Mouse (Mus musculus) stomach, postnatal 0 days (tissue): ENCODE data around the gene Arid1b. TPM values are rescaled to one million over a fixed set of nuclear protein-coding genes. Genes with fewer than 3 reads are reported as not detected.
A peak's percentile ranks its signal among the peaks of the same experiment; 100 is the strongest.

Experiments used
- ATAC-seq: fragments of 200-750 bp; cut with Nextera tagmentation; 2 replicates; pipeline ENCODE4 v1.8.0; 2017; ENCODE audit not compliant: low FRiP score, low TSS enrichment
- DNase-seq: peaks from one replicate; pipeline ENCODE4 v3.0.0-alpha.2; 2016; ENCODE audit warnings: low spot score
- H3K27ac ChIP-seq: fragments of 300-500 bp; sonication (generic); replicated peaks from 2 replicates; pipeline ENCODE4 v1.5.1; 2014; ENCODE audit warnings: mild to moderate bottlenecking, control low read depth
- H3K27me3 ChIP-seq: fragments of 300-500 bp; sonication (generic); 2 replicates; pipeline ENCODE4 v1.6.1; 2014; ENCODE audit warnings: low read length; ENCODE audit not compliant: control insufficient read depth, insufficient read depth
- H3K36me3 ChIP-seq: fragments of 300-500 bp; sonication (generic); 2 replicates; pipeline ENCODE4 v1.6.1; 2014; ENCODE audit warnings: low read length, mixed read lengths; ENCODE audit not compliant: control insufficient read depth, insufficient read depth
- H3K4me1 ChIP-seq: fragments of 300-500 bp; sonication (generic); replicated peaks from 2 replicates; pipeline ENCODE4 v1.6.1; 2014; ENCODE audit warnings: antibody characterized with exemption; ENCODE audit not compliant: control insufficient read depth, insufficient read depth
- H3K4me2 ChIP-seq: fragments of 300-500 bp; sonication (generic); replicated peaks from 2 replicates; pipeline ENCODE4 v1.6.1; 2014; ENCODE audit warnings: low read depth, mild to moderate bottlenecking, control low read depth, moderate library complexity
- H3K4me3 ChIP-seq: fragments of 300-500 bp; sonication (generic); 2 replicates; pipeline ENCODE4 v1.5.1; 2014; ENCODE audit warnings: low read depth, low read length, control low read depth
- H3K9ac ChIP-seq: fragments of 300-500 bp; sonication (generic); 2 replicates; pipeline ENCODE4 v1.6.1; 2014; ENCODE audit warnings: mild to moderate bottlenecking, low read length, control low read depth, mixed read lengths
- H3K9me3 ChIP-seq: fragments of 300-500 bp; sonication (generic); 2 replicates; pipeline ENCODE4 v1.6.1; 2016; ENCODE audit warnings: low read length; ENCODE audit not compliant: control insufficient read depth
- CTCF ChIP-seq: IDR thresholded peaks from 2 replicates; pipeline ENCODE4 v1.5.1; 2016; ENCODE audit warnings: antibody characterized with exemption, low read depth, mild to moderate bottlenecking, moderate library complexity
- EP300 ChIP-seq: optimal IDR thresholded peaks from 2 replicates; pipeline ENCODE3; 2016; ENCODE audit warnings: antibody characterized with exemption
- WGBS: fragments of 180-500 bp; shearing (Covaris S2); extraction: QIAGEN DNeasy Blood & Tissue Kit; methylation state at CpG from one replicate; pipeline ENCODE4 v1.1.7; 2014; 5-methylcytosine and 5-hydroxymethylcytosine counted together
- polyA plus RNA-seq: library from polyadenylated mRNA; unstranded; fragments of >200 nt; fragmentation: Nextera tagmentation; extraction: Ambion mirVana; gene quantifications from 2 replicates; pipeline ENCODE4 v1.2.1, GENCODE M21; 2015

Gene Arid1b
- polyA plus RNA-seq, 1 experiment from 2014 or later, result 5.6 TPM

GRCm38 (mm10) chr17:5327480-5328180, 333.5 kb downstream of the Arid1b start:
- H3K27ac ChIP-seq, result no peak overlapping the region
- no peak overlapping the region for H3K9ac ChIP-seq
- no peaks in the 10 kb centered on the region for H3K27me3 ChIP-seq
- WGBS, result 84% methylated on average over 12 of the region's 12 CpGs
- peaks cover 24% of the 10 kb centered on the region for H3K36me3 ChIP-seq
- no peak overlapping the region for H3K4me2 ChIP-seq
- H3K4me3 ChIP-seq, result no peak overlapping the region
- no peak for ATAC-seq
- DNase-seq, result no peak
- 0 out of 2 replicates have a peak, but pooled peaks cover 7% of the 10 kb centered on the region for H3K4me1 ChIP-seq
- H3K9me3 ChIP-seq, result no peaks in the 10 kb centered on the region
- no peak for TF ChIP-seq CTCF
- no peak for TF ChIP-seq EP300

DNA sequence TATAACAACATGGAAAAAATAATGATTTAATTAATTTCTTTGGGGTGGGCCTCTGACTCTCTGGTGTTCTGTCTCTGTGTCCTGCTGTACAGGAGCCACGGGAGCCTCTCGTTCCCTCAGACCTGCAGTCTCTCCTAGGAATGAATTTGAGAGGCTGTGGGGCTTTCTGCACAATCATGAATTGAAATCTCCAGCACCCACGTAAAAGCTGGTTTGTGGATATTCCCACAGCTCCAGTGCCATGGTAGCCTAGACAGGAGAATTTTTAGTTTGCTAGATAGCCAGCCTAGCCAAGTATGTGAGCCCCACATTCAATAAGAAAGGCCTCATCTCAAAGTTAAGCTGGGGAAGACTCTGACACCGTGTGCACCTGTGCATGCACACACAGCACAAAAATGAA, 335.3 kb downstream of the Arid1b start:
- ATAC-seq, result no peak
- TF ChIP-seq CTCF, result no peak
- no peak for TF ChIP-seq EP300
- Histone ChIP-seq H3K36me3 (peaks cover 29% of the 10 kb centered on the region), H3K27ac (no peak overlapping the region), H3K9ac (no peak overlapping the region), H3K27me3 (no peaks in the 10 kb centered on the region), H3K4me2 (no peak overlapping the region), H3K4me3 (no peak overlapping the region), H3K4me1 (no peaks in the 10 kb centered on the region), H3K9me3 (no peaks in the 10 kb centered on the region)
- no peak for DNase-seq
- WGBS, result 91% methylated on average over 4 of the region's 4 CpGs

DNA sequence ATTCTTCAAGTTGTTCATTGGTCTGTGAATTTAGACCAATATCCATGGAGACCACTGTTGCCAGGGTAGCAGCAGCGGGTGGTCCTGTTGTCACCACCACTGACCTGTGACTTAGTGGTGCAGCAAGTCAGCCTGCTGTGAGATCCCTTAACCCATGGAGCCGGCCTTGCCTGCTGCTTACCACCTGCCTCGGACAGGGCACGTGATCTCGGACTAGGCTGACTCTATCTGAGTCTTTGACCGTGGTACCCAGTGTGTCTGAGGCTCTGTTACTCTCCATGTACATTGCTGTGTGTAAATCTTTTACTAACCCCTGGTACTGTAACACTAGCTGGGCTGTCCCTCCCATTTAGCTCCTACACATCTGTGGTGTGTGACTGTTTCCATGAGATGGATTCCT, 335.9 kb downstream of the Arid1b start:
- WGBS, result 88% methylated on average over 6 of the region's 6 CpGs
- Histone ChIP-seq H3K36me3 (peaks cover 34% of the 10 kb centered on the region), H3K9ac (no peak overlapping the region), H3K27ac (no peak overlapping the region), H3K27me3 (no peaks in the 10 kb centered on the region), H3K4me1 (no peaks in the 10 kb centered on the region), H3K4me3 (no peak overlapping the region), H3K4me2 (no peak overlapping the region), H3K9me3 (no peaks in the 10 kb centered on the region)
- ATAC-seq (no peak), DNase-seq (no peak)
- no peak for TF ChIP-seq CTCF
- no peak for TF ChIP-seq EP300

DNA sequence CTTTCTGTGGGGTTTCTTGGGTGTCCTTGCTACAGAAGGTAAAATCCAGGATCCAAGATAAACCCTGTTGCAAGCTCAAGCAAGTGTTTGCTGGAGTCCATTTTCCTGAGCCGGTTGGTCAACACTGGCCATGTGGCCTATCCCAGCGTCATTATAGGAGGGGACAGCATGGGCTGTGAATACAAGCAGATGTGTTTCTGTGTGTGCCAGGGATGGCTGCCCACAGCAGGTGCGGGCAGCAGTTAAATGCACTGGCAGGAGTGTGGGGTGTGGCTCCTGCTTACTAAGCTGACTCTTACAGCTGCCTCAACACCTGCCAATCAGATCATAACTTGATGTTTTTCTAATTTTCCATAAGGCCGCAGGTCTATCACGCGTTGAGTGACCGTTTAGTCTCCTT, 336.5 kb downstream of the Arid1b start:
- Histone ChIP-seq H3K9ac (no peak overlapping the region), H3K4me1 (no peaks in the 10 kb centered on the region), H3K36me3 (peaks cover 36% of the 10 kb centered on the region), H3K4me3 (no peak overlapping the region), H3K4me2 (no peak overlapping the region), H3K27me3 (no peaks in the 10 kb centered on the region), H3K27ac (no peak overlapping the region), H3K9me3 (no peaks in the 10 kb centered on the region)
- DNase-seq (peak; percentile 19), ATAC-seq (no peak)
- WGBS, result 96% methylated on average over 7 of the region's 7 CpGs
- no peak for TF ChIP-seq CTCF
- no peak for TF ChIP-seq EP300

DNA sequence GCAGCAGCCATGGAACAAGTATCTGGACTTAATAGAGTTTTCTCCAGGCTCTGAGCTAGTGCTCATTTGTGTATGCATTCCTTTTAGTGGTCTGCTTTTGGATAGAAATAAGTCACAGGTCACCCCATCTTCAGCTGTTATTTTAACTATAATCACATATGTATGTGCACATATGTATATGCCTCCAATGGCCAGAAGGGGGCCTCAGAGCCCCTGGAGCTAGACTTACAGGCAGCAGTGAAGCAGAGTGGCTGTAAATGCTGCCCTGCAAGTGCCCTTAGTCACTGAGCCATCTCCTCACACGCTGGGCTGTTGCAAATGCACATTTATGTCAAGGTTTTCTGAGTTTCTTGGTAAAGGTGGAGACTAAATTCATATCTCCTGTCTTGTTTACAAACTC, 337.3 kb downstream of the Arid1b start:
- H3K27me3 ChIP-seq, result no peaks in the 10 kb centered on the region
- 81% methylated on average over 1 of the region's 1 CpGs for WGBS
- H3K9me3 ChIP-seq, result no peaks in the 10 kb centered on the region
- H3K36me3 ChIP-seq, result peaks cover 40% of the 10 kb centered on the region
- DNase-seq (no peak), ATAC-seq (no peak)
- H3K27ac ChIP-seq, result no peak overlapping the region
- TF ChIP-seq CTCF (peak; percentile 66), EP300 (no peak)
- no peak overlapping the region for H3K9ac ChIP-seq
- H3K4me2 ChIP-seq, result no peak overlapping the region
- no peaks in the 10 kb centered on the region for H3K4me1 ChIP-seq
- no peak overlapping the region for H3K4me3 ChIP-seq

DNA sequence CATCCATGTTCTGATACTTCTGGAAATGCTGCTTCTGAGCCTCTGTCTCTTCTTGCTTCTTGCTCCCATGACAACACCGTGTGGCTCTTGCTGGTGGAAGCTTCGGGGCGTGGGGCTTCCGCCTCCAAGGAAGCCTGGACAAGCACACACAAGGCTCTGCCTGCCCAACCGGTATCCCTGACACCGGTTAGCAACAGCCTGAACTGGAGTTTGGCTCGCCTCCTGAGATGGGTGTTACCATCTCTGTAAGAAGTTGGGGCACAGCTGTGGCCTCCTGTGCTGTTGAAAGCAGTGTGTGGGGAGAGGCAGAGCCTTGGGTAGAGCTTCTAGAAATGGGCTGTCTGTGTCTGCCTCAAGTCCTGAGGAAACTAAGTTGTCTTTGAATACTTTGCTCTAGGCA, 340.4 kb downstream of the Arid1b start:
- Histone ChIP-seq H3K4me2 (no peak overlapping the region), H3K36me3 (peaks cover 42% of the 10 kb centered on the region), H3K4me3 (no peak overlapping the region), H3K9me3 (no peaks in the 10 kb centered on the region), H3K9ac (no peak overlapping the region), H3K27me3 (no peaks in the 10 kb centered on the region), H3K27ac (peak overlapping the region; percentile 71), H3K4me1 (no peaks in the 10 kb centered on the region)
- 59% methylated on average over 7 of the region's 7 CpGs for WGBS
- no peak for DNase-seq
- no peak for TF ChIP-seq CTCF
- no peak for TF ChIP-seq EP300
- ATAC-seq, result peak; percentile 39; the same call in 1 of the 2 replicates
